Mouse (Mus musculus) stomach, embryonic 14.5 days (tissue): ENCODE results near the gene Gm6793. TPM values are rescaled to one million over a fixed set of nuclear protein-coding genes. Genes with fewer than 3 reads are reported as not detected.

Experiments
- ATAC-seq: fragments of 200-750 bp; cut with Nextera tagmentation; 2 replicates; pipeline ENCODE4 v1.8.0; 2017; ENCODE audit warnings: low read depth, moderate TSS enrichment; ENCODE audit not compliant: insufficient number of reproducible peaks, insufficient read depth, low FRiP score
- H3K27ac ChIP-seq: fragments of 300-500 bp; sonication (generic); 2 replicates; pipeline ENCODE4 v1.5.1; 2014; ENCODE audit warnings: mild to moderate bottlenecking, low read length, moderate library complexity, mixed read lengths
- H3K27me3 ChIP-seq: fragments of 300-500 bp; sonication (generic); 2 replicates; pipeline ENCODE4 v1.6.1; 2014; ENCODE audit warnings: low read length, control low read depth, mixed read lengths; ENCODE audit not compliant: control insufficient read depth, insufficient read depth
- H3K36me3 ChIP-seq: fragments of 300-500 bp; sonication (generic); 2 replicates; pipeline ENCODE4 v1.6.1; 2014; ENCODE audit warnings: mild to moderate bottlenecking, control low read depth, low read length, moderate library complexity, mixed read lengths; ENCODE audit not compliant: control insufficient read depth, insufficient read depth
- H3K4me1 ChIP-seq: fragments of 300-500 bp; sonication (generic); 2 replicates; pipeline ENCODE4 v1.6.1; 2014; ENCODE audit warnings: low read length, control low read depth, mixed read lengths; ENCODE audit not compliant: control insufficient read depth, insufficient read depth
- H3K4me2 ChIP-seq: fragments of 300-500 bp; sonication (generic); replicated peaks from 2 replicates; pipeline ENCODE4 v1.6.1; 2014; ENCODE audit warnings: low read depth, low read length, control low read depth
- H3K4me3 ChIP-seq: fragments of 300-500 bp; sonication (generic); 2 replicates; pipeline ENCODE4 v1.5.1; 2014; ENCODE audit warnings: low read depth, low read length, control low read depth
- H3K9ac ChIP-seq: fragments of 300-500 bp; sonication (generic); replicated peaks from 2 replicates; pipeline ENCODE4 v1.6.1; 2014; ENCODE audit warnings: low read depth, mild to moderate bottlenecking, control low read depth, low read length, moderate library complexity, mixed read lengths
- H3K9me3 ChIP-seq: fragments of 300-500 bp; sonication (generic); 2 replicates; pipeline ENCODE4 v1.6.1; 2016; ENCODE audit warnings: low read depth, low read length, control low read depth; ENCODE audit not compliant: control insufficient read depth
- WGBS: fragments of 180-500 bp; shearing (Covaris S2); extraction: QIAGEN DNeasy Blood & Tissue Kit; methylation state at CpG from one replicate; pipeline ENCODE4 v1.1.7; 2014; 5-methylcytosine and 5-hydroxymethylcytosine counted together
- polyA plus RNA-seq: library from polyadenylated mRNA; unstranded; fragments of >200 nt; fragmentation: Nextera tagmentation; extraction: Ambion mirVana; gene quantifications from 2 replicates; pipeline ENCODE4 v1.2.1, GENCODE M21; 2014

Gene Gm6793
- polyA plus RNA-seq, 1 experiment from 2014 or later, result 0.38 TPM

DNA sequence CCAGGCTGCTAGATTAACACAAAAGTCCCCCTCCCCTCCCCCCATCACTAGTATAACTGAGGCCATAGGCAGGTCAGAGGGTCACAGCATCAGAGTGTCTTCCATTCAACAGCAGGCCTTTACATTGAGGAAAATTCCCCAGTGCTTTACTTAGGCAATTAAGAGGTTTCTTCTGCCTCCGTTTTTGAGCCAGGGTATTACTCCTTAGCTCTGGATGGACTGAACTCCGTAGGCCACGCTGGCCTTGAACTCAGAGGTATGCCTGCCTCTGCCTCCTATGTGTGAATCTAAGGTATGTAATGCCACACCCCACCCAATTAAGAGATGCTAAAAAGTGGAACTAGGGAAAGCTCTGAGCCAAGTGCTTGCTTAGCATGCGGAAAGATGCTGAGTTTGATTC is 51.3 kb downstream of the Gm6793 start:
- WGBS, result 91% methylated on average over 4 of the region's 4 CpGs
- H3K36me3 ChIP-seq, result no peaks in the 10 kb centered on the region; the same call in none of the 2 replicates
- no peak overlapping the region for H3K9ac ChIP-seq
- no peaks in the 10 kb centered on the region for H3K9me3 ChIP-seq
- no peak overlapping the region for H3K27ac ChIP-seq
- H3K4me1 ChIP-seq, result no peaks in the 10 kb centered on the region
- no peak overlapping the region for H3K4me2 ChIP-seq
- no peaks in the 10 kb centered on the region for H3K27me3 ChIP-seq
- H3K4me3 ChIP-seq, result no peak overlapping the region
- no peak for ATAC-seq

Other genes with a start within 250 kb of the Gm6793 start
- 206 and 215 TPM in 2 replicates for gene Cfdp1, start 160.7 kb downstream of the Gm6793 start, polyA plus RNA-seq
- gene Tmem170, start 138.3 kb downstream of the Gm6793 start, polyA plus RNA-seq, result 9.7 and 11.8 TPM in 2 replicates
- 3.0 and 3.9 TPM in 2 replicates for gene Chst5, start 104.6 kb downstream of the Gm6793 start, polyA plus RNA-seq
- gene Tmem231, start 81.2 kb downstream of the Gm6793 start, polyA plus RNA-seq, result 14.8 and 16.6 TPM in 2 replicates
- 187 and 189 TPM in 2 replicates for gene Gabarapl2, start 74.3 kb downstream of the Gm6793 start, polyA plus RNA-seq
- gene Adat1, start 22.7 kb downstream of the Gm6793 start, polyA plus RNA-seq, result 8.9 and 9.5 TPM in 2 replicates
- gene Kars, start 3.7 kb downstream of the Gm6793 start, polyA plus RNA-seq, result 203 and 212 TPM in 2 replicates
- gene Terf2ip, start 3.6 kb downstream of the Gm6793 start, polyA plus RNA-seq, result 22.3 and 24.7 TPM in 2 replicates